Mouse (Mus musculus) left cerebral cortex, adult 9 months (tissue): ENCODE results near the gene Rnpepl1.
A peak's percentile ranks its signal among the peaks of the same experiment; 100 is the strongest.

ENCODE experiments used
- DNase-seq, 2 experiments: peaks; one replicate each; pipeline ENCODE4 v3.0.0; 2022; ENCODE audit warnings: low spot score in 2 of 2

The Rnpepl1 gene

DNA sequence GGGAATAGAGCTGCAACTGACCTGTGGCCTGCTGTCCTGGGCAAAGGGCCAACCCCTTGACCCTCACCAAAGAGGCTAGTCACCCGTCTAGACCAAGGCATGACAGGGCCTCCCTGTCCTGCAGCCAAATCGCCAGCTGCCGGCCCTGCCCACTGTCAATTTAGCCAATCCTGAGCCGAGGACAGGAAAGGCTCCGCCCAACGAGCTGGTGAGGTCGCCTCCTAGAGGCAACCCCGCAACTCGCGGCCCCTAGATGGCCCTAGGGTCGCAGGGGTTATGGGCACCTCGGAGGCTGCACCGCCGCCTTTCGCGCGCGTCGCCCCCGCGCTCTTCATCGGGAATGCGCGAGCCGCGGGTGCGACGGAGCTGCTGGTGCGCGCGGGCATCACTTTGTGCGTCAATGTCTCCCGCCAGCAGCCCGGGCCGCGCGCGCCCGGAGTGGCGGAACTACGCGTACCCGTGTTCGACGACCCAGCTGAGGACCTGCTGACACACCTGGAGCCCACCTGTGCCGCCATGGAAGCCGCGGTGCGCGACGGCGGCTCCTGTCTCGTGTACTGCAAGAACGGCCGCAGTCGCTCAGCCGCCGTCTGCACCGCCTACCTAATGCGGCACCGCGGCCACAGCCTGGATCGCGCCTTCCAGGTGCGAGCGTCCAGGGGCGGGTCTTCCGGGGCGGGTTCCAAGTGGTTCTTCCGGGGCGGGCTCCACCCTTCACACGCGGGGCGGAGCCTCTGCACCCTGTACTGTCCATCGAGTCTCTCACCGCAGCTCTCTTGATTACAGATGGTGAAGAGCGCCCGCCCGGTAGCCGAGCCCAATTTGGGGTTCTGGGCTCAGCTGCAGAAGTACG, 3.6 kb upstream of the Rnpepl1 start, which contains the start of gene Dusp28:
Gene Dusp28 (plus strand): TSS at position 203 of the 853 bp plus-strand sequence.
- peak in 1 of 2 experiments; percentile 85 for DNase-seq

DNA sequence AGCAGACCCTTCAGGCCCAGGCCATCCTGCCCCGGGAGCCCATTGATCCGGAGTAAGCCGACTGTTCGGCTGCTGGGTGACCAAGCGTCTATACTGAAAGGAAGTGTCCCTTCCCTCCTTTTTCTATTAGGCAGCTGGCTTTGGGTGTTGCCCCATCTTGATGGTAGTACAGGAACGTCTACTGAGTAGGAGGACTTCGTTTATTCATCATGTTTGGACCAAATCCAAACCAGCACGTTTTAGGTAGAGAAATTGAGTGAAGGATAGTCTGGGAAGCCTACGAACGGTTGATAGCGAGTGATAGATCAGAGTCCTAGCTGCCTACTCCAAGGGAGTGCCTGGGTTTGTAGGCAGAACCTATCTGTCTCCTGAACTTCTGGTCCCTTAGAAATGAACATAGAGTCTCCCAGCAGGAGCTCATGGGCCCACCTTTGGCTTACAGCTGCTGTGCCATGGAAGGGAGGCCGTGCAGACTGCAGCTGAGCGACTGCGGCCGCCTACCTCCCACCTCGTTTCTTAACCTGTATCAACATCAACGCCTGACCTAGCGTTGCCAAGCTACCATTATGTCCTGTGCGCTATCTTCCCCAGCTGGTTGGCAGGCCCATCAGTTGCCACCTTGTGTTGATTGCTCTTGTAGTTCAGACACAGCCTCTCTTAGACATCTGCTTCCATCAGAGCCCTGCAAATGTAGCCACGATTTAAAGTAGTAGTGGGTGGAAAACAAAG, 2.8 kb upstream of the Rnpepl1 start:
- no peak for DNase-seq

DNA sequence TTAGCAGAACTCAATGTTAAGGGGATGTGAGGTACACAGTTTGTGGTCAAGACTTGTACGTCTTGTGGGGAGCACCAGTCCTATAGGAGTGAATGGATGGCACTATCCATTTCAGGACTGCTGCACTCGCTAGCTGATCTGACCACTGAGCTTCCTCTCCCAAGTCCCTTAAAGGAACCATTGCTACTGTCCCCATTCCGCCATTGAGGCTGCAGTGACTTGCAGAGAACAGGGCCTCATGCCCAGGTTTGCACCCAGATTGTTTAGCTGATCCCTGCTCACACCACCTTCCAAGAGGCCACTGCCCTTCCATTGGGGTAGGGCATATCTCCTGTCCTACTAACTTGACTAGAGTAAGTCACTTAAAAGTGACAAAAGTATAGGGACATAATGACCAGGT, 1.9 kb upstream of the Rnpepl1 start:
- no peak for DNase-seq

DNA sequence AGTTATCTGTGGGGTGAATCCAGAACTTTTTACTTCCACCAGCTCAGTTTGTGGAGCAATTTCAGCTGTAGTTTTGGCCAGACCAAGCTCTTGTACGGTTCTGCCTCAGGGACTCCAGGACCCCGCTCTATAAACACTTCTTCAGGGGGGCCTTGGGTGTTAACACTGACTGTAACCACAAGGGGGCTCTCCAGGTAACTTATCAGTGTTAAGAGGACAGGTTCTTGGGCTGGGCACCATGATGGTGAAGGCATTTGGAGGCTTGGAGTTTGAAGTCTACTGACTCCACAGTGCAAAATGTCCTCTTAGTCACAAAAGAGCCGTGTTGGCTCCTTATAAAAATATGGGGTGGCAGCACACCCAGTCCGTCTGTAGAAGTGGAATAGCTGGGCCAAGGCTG, 1.5 kb upstream of the Rnpepl1 start:
- DNase-seq, result no peak

DNA sequence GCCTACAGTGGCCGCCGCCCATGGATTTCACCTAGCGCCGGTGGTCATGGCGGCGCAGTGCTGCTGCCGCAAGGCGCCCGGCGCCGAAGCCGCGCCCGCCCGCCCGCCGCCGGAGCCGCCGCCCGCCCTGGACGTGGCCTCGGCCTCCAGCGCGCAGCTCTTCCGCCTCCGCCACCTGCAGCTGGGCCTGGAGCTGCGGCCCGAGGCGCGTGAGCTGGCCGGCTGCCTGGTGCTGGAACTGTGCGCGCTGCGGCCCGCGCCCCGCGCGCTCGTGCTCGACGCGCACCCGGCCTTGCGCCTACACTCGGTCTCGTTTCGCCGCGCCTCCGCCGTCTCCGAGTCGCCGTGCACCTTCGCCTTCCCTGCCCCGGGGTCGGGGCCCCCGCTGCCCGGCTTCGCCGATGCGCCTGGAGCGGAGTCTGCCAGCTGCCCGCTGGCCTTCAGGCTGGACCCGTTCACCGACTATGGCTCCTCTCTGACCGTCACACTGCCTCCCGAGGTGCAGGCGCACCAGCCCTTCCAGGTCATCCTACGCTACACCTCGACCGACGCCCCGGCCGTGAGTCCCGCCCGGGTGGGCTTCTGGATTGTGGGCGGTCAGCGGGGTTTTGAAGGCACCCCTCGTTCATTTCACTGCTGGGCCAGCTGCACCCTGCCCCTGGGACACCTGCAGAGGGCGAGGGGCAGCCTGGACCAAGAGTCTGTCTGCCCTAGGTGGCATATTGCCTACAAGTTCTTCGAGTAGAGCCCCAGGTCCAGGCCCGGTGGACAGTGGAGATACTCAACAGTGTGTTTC, 540 bp downstream of the Rnpepl1 start:
- peak in 1 of 2 experiments; percentile 62 for DNase-seq

DNA sequence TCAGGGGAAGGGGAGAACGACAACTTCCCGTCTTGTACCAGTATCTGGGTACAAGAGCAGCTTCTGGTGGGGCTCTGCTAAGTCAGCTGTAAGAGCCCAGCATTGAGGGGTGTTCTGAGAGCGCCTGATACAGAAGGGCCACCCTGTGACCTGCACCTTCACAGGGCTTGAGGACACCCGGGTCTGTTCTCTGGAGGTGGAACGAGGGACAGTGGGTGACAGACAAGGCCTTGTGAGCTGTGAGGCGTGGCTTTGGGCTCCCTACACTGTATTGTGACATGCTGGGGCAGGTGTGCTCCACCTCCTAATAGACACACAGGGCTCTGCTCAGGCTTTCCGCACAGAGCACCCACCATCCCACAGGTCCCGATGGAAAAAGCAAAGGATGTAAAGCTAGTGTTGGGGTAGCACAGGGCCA, 1.1 kb downstream of the Rnpepl1 start:
- DNase-seq, result no peak

DNA sequence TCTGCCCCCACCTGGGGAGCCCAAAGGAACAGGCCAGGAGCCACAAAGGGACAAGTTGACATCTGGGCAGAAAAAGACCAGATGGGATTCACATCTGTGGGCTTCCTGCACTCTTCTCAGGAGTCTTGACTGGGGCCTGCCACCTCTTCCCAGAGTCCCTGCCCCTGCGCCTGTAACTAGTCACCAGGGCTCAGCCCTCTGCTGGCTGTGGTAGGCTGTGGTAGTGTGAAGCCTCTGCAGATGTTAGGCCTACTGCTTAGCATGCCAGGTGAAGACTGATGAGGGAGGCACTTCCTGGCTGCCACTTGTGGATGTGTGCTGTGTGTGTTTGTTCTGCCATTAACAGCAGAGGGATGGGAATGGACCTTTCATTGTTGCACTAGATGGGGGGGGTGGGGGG, 1.7 kb downstream of the Rnpepl1 start:
- no peak for DNase-seq

DNA sequence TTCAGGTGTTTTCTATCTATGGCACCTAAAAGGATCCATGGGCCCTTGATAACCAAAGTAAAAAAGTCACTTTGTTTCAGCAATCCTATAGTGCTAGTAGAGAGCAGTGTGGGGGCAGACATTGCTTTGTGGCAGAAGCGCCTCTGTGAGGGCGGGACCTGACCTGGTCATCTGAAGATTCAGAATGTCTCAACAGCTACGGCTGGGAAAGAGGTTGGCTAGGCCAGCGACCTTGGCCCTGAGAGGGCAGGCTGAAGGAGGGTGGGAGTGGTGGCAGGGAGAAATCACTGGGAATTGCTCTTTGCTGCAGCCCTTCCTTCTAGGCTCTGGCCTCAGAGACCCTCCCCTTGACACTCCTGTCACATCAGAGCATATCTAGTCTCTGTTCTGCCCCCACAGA, 3.7 kb downstream of the Rnpepl1 start:
- DNase-seq, result no peak

DNA sequence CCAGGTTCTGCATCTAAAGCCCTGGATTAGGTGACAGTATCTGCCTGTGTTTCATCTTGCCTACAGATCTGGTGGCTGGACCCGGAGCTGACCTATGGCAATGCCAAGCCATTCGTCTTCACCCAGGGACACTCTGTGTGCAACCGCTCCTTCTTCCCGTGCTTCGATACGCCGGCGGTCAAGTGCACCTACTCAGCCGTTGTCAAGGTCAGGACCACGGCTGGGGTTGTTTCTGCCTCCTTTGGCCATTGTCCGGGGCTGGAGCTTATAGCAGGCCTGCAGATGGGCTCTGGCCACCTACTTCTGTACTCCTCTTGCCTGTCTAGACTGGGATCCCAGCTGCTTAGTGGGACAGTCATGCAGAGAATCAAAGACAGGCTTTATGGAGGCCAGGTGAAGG, 4.4 kb downstream of the Rnpepl1 start:
- no peak for DNase-seq

DNA sequence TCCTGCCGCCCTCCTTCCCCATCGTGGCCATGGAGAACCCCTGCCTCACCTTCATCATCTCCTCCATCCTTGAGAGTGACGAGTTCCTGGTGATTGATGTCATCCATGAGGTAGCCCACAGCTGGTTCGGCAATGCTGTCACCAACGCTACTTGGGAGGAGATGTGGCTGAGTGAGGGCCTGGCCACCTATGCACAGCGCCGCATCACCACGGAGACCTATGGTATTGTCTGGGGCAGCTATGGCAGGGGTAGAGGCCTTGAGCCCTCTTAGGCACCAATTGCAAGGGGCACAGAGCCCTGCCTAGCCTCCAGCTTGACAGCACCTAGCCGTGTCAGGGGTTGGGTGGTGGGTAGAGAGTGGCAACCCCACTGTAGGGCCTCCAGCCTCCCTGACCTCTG, 6.1 kb downstream of the Rnpepl1 start:
- no peak for DNase-seq

DNA sequence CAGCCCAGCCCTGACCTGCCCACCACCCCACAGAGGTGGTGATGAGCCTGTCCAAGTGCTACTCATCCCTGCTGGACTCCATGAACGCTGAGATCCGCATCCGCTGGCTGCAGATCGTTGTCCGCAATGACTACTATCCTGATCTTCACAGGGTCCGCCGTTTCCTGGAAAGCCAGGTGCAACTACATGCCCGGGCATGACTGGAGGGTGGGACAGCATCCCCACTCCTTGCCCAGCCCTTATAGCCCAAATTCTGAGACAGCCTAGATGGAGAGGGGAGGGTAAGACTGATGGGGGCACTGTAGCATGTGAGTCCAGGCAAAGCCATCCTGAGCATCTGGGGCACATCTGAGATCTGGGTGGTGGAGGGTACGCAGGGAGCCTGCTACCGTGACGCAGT, 8.6 kb downstream of the Rnpepl1 start:
- no peak for DNase-seq

DNA sequence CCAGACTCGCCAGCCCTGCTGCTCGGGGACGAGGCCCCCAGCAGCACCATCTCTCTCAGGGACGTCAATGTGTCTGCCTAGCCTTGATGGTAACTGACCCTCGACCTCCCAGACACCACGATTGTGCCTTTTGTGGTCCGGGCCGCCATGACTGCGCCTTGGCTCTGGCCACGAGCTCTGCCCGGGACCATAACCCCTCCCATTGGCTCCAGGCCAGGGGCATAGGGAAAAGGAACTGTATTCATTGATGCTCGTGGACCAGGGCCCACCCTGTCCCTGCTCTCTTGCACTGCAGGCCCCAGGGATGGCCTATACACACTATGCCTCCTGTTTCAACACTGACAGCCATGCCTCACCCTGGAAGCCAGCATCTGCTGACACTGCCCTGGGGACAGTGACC, 9.2 kb downstream of the Rnpepl1 start:
- no peak for DNase-seq

DNA sequence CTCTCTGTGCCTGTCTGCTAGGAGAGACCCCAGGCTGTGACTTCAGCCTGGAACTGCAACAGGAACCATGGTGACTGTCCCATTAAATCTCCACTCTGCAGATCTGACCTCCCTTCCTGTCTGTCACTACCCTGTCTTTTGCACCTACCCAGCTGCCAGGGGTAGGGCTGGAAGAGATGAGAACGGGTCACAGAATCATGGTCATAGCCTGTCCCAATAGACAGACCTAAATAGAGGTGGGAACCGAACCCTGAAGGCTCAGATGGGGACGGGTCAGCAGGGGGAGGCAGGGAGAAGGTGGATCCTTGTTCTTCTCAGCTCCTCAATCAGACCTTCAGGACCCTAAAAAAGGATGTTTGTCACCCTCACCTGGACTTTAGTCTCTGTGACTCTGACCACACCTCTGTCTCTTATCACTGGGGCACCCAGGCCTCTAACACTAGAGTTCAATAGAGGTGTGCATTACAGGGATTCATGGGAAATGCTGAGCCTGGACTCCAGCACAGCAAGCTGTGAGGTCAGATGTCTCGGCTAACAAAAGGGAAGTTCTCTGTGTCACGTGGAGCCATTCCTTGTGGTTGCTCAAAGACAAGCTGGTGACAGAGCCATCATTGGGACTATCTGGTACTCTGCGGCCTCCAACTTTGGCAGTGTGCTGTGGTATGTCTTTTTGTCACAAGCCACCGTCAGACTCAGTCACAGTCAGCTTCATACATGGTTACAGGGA, 10.1 kb downstream of the Rnpepl1 start:
- DNase-seq, result no peak

DNA sequence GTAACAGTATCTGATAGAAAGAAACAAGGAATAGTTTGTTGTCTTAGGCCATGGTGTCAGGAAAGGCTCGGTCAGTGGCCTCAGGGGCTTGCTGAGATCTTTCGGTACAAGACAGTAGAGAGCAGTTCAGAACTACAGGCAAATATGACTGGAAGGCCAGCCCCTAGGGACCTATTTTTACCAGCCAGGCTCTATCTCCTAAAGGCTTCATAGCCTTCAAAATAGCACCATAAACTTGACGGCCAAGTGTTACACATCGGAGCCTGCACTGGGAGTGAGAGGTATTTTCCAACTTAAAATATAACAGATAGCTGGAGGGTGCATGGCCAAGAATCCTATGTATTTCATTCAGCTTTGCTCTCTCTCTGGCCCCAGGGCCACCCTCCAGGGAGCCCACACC, 10.9 kb downstream of the Rnpepl1 start:
- no peak for DNase-seq

DNA sequence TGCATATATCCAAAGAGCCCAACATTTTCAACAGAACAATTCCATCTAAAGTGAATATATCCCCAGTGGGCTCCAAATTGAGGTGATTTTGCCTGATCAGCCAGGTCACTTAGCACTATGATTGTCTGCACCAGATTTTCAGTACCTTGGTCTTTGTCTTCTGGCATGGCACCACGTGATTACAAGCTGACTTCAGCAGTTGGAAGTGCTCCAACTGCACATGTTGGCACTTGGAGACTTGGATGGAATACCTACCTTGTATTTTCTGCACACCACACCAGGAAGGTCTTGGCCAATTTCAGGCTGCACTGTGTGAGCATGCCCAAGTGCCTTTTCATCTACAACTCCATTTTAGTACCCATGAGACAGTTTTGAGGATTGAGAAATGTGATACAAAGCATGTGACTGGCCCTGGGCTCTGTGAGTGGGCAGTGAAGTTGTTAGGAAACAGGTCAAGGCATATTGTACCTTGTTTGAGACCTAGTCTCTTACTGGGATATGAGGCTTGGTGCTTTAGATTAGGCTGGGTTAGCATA, 19.7 kb downstream of the Rnpepl1 start:
- DNase-seq, result no peak

DNA sequence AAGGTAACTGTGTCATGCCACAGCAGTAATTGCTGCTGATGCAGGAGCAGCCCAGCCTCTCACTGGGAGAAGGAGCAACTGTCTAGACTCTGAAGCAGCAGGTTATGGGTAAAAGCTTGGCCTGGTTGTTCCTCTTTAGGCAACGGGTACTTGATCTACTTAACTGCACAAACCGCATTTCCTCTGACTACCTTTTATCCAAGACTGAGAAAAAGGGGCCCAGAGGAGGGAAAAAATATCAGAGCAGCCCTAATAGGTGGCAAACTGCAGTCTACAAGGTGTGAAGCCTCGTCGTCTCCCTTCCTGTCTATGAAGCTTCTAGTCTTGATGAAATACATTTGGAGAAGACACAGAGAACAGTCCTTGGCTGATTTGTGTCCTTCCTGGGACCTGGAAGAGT, 23.0 kb downstream of the Rnpepl1 start:
- DNase-seq, result no peak

DNA sequence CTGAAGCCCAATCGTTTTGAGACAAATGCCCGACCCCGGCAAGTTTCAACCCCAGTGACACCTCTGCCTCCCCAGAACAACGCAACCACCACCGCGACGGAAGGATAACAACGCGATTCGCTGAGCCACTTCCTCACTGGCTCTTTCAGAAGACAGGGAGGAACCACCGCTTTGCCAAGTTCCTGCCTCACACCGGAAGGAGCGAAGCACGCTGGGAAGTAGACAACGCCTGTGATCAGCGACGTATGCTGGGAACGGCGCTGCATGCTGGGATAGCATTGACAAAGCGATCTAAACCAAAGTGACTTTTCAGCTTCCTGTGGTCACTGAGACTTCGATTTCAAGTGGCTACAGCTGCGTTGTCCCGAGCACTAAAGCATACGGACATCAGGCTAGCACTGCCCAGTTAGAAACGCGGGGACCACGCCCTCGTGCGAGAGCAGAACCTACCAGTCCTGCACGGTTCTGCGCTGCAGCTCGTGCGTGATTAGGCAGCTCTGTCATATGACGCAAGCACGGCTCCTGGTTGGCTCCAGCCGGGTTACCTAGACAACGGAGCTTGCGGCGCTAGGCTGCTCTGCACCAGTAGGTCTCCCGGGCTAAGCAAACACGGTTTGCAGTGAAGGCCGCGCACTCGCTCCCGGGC, 23.7 kb downstream of the Rnpepl1 start, which contains the start of gene Capn10:
Gene Capn10 (plus strand): TSS at position 195 of the 646 bp plus-strand sequence.
- DNase-seq, result peak; percentile 93 to 96

DNA sequence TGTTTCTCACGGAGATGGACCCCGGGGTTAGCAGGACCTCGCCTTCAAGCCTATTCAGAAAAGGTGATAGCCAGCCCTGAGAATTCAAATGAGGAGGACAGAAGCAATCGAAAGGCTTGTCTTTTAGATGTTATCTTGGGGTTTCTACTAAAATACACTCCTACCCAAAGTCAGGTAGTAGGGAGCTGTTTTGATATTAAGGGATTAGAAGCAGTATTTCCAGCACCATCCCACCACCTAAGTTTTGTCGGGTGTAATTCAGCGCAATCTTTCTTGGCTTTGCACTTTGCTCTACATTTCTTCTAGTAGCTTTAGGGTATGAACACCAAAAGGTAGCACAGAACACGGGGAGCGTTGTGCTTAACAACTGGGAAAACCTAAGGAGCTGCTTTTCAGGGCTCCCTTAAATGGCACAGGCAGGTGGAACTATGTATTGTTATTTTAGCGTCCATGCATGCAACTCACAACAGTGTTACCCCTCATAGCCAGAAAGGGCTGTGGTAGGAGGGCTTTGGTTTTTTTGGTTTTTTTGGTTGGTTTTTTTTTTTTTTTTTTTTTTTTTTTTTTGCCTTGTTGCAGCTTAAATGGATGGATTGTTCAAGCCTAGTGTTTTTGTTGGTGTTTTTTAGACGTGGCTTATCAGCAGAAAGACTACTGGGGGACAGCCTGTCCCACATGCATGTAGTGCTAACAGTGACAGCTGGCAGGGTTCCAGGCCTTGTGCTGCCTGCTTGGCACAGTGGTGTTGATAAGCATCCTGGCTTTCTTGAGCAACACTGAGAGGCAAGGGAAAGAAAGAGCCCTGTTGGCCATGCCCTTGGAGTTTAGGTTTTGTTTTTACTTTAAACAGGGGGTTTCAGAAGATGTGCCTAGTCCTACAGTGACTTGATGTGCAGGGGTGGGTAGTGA, 24.7 kb downstream of the Rnpepl1 start:
- no peak for DNase-seq

DNA sequence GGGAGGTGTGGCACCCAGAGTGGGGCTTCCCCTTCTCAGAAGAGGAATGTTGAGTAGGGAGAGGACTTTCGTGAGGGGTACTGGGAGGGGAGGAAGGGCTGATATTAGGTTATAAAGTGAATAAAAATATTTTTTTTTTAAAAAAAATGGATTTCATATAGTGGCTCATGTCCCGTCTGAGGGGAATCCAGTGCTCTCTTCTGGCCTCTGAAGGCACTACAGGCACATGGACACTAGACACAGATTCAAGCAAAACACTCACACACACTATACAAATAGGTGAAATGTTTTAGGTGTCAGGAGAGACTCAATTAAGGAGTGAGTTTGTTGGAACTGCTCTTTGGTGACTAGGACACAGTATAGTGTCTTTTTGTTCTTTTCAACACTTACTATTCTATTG, 25.4 kb downstream of the Rnpepl1 start:
- DNase-seq, result no peak

DNA sequence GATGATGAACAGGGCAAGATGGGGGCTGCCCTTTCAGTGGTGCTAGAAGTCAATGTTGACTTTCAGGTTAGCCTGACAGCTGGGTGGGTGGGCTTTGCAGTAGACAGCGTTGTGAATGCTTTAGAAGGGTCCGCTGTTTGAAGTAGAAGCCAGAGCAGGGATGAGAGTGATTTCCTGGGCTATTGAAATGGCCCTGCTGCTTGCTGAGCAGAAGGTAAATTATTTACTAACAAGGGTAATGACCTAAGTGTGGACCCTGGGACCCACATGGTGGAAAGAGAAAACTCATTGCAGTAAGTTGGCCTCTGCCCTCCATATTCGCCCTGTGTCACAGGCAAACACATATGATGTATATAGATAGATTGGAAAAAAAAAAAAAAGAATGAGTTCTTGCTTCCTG, 25.9 kb downstream of the Rnpepl1 start:
- DNase-seq, result no peak
